Mouse (Mus musculus) monocyte, adult 2 months (primary cell): ENCODE data around the gene Slc24a4.

Experiments used
- DNase-seq, 2 experiments: peaks; one replicate each; pipeline ENCODE4 v3.0.0; 2022; ENCODE audit warnings: low spot score in 2 of 2, low read depth in 1 of 2

Slc24a4 gene

DNA sequence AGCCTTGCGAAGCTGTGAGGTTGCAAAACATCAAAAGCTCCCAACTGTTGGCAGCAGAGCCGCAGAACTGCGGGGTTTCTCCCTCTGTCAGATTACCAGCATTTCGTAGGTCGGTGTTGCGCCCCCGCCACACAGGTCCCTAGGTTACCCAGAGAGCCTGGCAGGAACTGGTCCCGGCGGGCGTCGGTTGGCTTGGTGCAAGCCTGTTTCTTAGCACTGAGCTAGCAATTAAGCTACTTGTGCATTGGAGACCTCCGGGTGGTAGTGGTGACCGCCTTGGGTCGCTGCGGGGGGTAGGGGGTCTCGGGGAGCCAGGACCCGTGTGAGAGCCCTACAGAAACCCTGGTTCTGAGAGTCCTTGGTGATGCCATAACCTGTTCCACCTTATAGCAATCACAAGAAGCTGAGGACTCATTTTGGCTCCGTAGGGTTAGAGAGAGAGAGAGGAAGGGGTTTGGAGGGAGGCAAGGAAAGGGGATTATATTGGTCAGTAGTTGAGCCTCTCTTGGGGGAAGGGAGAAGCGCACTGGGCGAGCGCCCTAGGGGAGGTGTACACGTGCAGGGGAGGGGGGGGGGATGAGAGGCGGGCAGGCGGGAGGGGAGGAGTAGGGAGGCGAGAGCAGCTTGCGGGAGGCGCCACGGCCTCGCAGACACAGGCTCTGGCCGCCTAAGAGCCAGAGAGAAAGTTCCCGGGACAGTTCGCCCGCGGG is at the start of gene Slc24a4:
Gene Slc24a4 (plus strand): TSS at position 653 of the 710 bp plus-strand sequence.
- DNase-seq, result no peak

DNA sequence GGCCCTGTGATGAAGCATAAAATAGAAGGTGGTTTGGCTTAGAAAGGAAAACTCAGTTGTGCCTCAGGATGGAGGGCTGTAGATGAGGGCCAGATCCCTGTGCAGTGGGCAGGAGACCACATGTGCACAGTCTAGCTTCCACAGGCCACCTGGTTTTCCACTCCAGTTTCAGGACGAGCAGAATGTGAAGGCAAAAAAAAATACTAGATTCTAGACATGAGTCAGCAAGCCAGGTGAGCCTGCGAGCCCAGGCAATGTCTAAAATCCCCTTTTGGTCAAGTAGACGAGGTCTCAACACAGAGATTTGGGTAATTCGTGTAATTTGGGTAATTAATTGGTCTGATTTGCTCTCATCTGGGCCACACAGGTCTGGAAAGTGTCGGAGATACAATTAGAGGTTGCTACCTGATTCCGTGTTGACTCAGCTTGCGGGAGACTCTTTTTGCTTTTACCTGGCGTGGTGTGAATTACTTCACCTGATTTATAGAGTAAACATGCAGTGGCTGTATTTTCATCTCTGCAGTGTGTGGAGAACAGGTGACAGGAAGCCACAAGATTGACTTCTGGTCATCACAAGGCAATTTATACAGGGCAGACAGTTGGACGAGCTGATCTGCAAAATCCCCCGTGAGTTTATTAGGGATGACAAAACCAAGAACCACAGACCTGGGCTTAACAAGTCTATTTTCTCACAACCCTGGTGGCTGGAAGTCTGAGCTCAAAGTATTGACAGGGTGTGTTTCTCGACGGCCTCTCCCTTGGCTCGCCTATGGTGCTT is 45.7 kb upstream of the Slc24a4 start:
- DNase-seq, result no peak

DNA sequence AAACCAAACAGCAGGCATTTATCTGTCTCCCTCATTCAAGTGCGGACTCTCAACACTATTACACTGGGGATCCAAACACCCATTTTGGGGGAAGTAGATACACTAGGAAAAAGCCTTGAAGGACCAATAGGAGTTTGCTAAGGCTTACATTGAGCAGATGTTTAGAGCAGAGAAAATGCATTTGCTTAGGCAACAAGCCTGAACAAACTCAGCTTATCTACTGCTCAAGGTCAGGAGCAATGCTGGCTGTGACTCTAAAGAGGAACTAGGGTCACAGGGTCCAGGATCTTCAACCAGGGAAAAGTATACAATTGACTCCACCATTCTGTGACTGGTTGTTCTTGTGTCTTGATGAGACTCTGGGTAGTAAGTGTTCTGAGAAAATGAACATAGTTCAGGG is 38.0 kb upstream of the Slc24a4 start:
- DNase-seq, result no peak

DNA sequence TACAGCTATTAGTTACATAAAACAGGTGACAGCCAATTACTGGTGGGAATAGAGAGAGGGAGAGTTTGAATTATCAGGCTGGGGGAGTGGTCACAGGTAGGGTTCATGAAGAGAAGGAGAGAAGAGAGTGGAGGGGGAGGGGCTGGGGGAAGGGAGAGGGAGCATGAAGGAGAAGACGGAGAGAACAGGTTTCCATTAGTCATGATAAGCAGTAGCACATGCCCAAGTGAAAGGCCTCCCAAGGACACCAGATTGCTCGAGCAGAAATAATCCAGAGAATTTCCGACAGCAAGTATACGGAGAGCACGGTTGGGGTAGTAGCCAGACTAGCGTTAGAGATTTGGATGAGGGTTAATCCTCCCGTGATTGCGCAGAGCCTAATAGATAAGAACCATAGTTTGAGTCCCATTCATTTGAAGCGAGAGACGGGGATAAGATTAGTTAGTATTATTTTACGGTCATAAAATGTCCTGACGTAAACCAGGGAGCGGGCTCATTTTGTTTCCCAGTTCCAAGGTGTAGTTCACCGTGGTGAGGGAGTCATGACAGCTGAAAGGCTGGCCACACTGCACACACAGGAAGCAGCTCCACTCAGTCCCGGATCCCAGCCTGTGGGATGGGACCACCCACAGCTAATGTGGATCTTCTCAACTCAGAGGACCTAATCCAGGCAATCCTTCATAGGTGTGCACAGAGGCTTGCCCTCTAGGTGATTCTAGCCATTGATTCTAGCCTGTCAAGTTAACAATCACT is 36.0 kb upstream of the Slc24a4 start:
- no peak for DNase-seq

DNA sequence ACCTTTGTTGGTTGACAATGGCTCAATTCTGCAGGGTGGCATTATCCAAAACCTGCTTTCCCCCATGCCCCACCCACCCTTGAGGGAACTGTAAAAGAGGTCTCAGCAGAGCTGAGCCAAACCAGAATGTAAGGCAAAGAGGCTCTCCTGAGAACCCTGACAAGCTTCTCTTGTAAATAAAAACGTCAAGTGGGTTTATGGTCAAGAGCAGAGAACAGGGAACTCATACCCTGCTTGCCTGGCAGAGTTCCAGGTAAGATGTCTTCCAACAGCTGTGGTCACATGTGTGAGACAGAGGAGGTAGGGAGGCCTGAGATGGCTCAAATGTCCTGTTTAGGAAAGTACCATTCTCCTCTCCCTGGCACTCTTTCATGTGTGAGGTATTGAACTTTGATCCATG is 22.5 kb upstream of the Slc24a4 start:
- no peak for DNase-seq

DNA sequence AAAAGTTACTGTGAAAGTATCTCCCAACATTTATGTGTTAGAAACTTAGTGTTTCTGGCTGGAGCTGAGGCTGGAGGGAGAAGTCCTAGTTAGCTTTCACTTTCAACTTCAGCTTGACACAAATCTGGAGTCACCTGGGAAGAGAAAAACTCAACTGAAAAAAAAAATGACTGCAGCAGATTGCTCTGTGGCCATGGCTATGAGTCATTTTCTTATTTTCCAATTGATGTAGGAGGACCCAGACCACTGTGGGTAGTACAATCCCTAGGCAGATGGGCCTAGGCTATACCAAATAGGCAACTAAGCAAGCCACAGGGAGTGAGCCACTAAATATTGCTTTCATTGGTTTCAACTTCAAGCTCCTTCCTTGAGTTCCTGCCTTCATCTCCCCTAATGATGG is 19.7 kb upstream of the Slc24a4 start:
- no peak for DNase-seq

DNA sequence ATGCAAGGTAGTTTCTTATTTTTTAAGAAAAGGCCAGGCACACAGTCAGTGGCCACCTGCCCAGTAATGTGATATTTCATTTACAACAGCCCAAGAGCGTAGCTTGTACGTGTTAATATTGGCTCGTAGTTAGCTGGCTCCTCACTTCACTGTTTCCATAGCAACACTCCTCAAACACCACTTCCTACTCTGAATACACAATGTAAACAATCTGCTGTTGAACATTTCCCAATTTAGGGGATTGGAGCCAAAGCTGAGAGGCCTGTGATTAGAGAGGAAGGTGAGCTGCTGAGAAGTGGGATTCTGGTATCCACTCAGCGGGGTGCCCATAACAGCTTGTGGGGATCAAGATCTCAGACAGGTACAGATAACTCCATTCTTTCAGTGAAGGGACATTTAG is 16.0 kb upstream of the Slc24a4 start:
- DNase-seq, result no peak

DNA sequence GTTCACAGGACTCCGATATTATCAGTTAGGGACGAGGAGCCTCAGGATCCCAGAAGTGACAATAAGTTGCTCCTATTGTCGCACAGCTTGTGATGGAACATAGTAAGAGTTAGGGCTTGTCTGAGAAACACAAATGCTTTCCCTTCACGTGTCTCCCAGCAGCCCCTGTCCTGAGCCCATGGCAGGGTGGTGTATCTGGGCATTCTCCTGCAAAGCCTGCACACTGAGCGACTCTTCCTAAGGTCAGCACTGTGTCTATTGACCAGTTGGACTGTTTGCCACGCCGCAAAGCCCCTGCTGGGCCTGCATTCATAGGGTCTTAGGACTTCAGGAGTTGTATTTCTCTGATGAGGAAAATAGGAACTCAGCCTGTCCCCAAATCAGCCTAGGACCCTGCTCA is 15.6 kb upstream of the Slc24a4 start:
- DNase-seq, result no peak

DNA sequence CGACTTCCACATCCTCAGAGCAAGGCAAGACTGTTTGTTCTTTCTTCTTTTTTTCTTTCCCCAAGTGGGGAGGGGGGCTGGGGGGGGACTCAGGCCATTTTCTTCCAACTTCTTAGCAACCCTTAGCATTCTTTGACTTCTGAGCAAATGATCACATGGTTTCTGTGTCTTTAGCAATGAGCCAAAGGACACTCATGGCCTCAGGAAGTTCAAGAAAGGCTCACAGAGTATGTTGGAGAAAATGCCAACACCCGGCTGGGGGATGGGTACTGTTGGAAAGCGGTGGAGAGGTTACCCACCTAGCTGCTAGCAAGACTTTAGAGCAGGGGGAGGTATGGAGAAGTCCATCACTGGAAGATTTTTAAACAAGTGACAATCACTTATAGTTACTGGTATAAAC is 15.1 kb upstream of the Slc24a4 start:
- DNase-seq, result no peak

DNA sequence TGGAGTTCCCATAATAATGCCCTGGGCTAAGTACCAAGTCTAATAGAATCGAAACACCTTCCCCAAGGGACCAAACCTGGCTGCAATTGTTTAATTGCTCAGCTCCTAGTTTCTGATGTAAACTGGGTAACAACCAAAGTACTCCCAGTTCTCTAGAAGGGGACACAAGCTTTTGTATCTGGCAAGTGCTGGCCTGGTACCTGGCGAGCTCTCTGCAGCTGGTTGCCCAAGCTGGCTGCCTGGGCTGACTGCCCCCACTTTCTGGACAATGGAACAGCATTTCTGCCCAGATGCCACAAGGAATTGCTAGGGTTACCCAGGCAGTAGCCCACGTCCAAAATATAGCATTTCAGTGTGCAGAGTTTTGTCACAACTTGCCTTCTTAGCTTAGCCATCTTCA is 12.0 kb upstream of the Slc24a4 start:
- no peak for DNase-seq

DNA sequence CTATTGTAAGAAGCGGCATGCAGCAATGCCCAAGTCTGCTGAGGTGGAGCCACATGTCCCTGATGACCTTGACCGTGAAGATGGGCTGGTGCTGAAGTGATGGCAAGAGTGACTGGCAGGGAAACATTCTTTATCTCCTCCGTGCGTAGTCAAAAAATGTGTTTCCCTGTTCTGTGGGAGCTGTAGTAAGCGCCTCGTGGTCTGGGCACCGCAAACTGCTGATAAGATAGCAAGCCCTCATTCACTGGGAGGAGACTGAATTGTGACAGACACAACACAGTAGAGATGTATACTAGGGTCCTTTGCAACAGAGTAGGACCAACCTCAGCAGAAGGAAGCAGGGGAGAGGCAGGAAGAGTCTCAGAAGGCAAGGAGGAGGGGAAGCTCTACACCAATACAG is 10.5 kb upstream of the Slc24a4 start:
- no peak for DNase-seq

DNA sequence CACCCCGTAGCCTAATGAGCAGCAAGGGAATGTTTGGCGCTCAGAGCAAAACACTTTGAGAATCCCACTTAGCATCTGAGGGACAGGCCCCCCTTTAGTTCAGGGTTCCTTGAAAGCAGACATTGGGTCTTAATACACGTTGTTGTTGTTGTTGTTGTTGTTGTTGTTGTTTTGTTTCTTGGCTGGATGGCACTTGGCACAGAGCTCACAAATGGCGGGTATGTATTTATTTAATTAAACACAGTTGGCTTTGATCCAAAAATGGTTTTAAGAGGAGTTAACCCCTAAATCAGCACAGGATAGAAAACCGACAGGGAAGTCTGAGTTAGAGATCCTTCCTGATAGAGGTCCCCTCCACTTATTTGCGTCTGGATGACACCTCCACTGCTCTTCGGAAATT is 932 bp upstream of the Slc24a4 start:
- no peak for DNase-seq

DNA sequence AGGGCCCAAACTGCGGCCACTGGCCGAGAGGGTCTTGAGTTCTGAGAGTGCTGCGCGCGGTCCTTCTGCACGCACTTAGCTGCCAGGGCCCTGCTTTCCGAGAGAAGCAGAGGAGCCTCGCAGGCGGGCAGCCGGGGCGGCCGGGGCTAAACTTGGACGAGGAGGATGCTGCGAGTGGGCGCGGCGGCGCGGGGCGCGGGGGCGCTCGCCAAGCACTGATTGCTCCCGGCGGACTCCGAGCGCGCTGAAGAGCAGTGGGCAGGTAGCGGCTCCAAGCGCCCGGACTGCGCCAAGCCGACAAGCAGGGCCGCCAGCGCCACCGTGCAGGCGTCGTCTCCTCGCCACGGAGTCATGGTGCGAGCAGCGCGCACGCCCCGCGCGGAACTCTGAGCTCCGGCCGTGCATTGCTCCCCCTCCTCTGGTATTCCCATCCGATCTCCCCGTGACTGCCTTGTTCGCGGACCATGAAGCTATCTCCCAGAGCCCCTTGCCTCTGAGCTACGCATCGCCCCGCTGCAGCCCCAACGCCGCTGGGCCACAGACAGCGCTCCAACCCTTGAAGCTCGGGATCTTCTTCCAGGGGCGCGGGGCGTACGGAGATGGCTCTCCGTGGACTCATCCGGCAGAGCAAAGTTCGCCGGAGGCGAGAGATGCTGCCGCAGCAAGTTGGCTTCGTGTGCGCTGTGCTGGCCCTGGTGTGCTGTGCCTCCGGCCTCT is 416 bp downstream of the Slc24a4 start:
- no peak for DNase-seq

DNA sequence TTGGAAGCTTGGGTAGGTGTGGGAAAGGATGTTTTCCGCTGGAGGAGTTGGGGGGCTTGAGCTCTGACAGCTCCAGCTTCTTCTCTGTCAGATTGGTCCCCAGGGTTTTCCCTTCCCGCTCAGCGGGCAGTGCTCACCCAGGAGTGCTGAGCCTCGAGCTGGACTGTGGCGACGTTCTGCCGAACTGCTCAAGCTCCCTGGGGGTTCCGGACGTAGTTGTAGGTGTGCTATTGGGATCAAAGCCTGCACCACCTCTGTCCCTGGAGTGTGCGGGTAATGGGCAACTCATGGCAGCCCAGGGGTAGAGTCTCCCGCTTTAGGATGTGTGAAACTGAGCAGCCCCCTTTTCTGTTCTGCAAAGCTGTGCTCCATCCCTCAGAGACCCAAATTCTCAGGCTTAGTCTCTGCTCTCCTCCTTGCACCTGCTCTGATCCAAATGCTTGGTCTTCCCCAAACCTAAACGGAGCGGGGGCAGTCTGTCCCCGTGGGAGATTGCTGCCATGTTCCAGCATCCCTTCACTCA is 1.0 kb downstream of the Slc24a4 start:
- DNase-seq, result no peak

DNA sequence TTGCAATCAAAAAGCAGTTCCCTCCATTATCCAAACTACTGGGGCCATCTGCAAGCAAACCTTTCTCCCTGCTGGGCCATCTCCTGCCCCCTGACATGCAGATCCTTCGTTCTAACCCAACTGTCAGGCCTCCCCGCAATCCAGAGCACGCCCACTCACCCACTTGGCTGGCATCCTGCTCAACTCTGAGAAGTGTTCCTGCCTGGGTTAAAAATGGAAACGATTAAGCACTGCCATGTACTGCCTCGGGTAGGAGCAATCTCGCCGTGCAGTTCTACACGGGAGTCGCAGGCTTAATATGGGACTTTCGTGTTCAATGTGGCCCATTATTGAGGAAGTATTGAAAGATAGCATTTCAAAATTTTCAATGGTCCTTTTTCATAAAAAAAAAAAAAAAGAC is 11.2 kb downstream of the Slc24a4 start:
- no peak for DNase-seq

DNA sequence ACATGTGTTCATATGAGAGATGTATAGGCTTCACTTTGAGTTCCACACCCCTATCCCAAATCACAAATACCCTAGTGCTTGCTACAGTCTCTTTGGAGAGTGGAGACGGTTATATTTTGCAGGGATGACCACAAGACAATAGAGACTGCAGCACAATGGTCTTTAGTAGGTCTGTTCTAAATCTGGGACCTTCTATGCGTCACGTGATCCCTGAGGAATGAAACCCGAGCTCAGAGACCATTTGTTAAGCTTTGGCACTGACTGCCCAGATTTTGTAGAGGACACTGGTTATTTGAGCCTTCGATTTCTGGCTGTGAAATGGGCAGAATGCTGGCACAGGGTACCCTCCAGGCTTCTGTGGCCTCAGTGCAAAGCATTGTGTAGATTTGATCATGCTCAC is 12.8 kb downstream of the Slc24a4 start:
- DNase-seq, result no peak

DNA sequence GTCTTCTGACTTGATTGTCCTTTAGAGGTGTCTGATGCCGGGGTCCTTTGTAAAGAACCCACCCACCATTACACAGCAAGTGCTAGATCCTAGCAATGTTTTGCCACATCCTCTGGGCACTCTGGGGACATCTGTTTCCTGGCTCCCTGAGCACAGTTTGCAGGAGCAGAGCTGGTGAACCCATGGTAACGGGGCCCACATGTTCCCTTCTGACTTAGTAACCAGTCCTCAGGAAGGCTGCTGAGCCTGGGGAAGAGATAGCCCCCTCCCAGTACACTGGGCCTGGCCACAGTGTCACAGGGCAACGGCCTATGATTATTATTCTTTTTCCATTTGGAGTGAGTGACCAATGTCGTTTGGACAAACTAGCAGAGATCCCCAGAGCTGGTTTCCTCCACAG is 19.1 kb downstream of the Slc24a4 start:
- DNase-seq, result no peak

DNA sequence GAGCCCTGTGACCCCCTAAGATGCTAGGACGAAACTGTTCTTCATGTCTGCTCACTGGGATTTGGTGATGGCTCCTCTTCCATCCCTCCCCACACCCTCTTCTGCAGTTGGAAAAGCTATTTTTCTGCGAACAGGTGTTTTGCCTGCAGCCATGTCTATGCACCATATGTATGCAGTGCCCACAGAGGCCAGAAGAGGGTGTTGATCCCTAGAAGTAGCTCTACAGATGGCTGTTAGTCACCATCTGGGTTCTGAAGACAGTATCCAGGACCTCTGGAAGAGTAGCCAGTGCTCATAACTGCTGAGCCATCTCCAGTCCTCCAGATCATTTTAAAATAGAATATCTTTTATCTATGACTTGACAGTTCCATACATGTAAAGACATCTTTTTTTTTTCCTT is 20.2 kb downstream of the Slc24a4 start:
- no peak for DNase-seq

DNA sequence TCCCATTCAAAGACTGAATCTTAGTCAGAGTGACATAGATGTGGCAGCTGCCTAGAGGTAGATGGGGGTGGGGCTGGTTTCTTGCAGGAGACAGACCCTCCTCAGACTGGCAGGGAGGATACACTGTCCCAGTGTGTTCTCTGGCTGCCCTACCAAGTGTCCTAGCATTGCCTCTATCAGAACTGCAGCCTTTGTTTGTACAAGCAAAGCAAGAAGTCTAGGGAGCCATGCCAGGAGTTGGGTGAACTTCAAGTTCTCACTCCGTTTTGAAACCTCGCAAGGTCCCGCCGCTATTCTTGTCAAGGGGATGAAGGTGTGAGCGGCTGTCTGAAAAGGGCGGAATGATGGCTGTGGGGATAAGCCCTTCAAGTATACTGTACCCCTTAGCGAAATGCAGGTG is 22.7 kb downstream of the Slc24a4 start:
- DNase-seq, result no peak

DNA sequence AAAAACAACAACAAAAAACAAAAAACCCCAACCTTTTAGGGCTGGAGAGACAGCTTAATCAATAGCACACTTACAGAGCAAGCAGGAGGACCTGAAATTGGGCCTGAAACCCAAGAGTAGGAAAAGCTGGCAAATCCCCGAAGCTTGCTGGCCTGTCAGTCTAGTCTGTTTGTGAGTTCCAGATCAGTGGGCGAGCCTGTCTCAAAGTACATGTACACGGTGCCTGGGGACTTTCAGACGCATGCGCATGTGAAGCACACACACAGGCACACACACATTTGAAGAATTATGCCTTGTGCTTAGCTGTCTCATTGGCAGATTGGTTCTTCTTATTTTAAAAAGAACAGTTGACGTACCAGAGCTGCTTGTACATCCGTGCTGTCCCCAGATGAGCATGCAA is 25.3 kb downstream of the Slc24a4 start:
- no peak for DNase-seq

DNA sequence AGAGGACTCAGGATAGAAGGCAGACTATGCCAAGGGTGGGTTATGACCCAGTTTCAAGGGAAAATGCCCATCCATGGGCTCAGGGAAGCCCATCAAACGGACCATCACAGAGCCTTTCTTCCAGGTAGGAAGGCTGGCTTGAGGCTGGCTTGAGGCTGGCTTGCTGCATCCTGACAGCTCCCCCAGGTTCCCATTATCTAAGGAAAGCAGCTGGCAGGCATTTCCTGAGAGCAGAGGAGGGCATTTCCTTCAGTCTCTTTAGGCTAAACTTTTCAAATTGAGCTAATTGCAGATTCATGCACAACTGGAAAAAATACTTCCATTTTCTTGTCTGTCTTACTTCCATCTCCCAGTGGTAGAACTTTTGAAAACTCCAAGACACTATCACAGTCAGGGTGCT is 26.3 kb downstream of the Slc24a4 start:
- no peak for DNase-seq
